Mouse (Mus musculus) liver, embryonic 11.5 days (tissue): Measurements from ENCODE around the gene Akr1c14. TPM values are rescaled to one million over a fixed set of nuclear protein-coding genes. Genes with fewer than 3 reads are reported as not detected.

ENCODE experiments used
- ATAC-seq: fragments of 200-750 bp; cut with Nextera tagmentation; replicated peaks from 2 replicates; pipeline ENCODE4 v1.8.0; 2017; ENCODE audit warnings: moderate number of reproducible peaks, mild to moderate bottlenecking, moderate TSS enrichment, moderate library complexity; ENCODE audit not compliant: low FRiP score
- DNase-seq: peaks from one replicate; pipeline ENCODE4 v3.0.0-alpha.2; 2017; ENCODE audit warnings: low spot score
- H3K27ac ChIP-seq: fragments of 300-500 bp; sonication (generic); 2 replicates; pipeline ENCODE4 v1.5.1; 2014; ENCODE audit warnings: mild to moderate bottlenecking, low read depth, low read length, control low read depth
- H3K27me3 ChIP-seq: fragments of 300-500 bp; sonication (generic); replicated peaks from 2 replicates; pipeline ENCODE4 v1.6.1; 2014; ENCODE audit warnings: low read length, mixed read lengths; ENCODE audit not compliant: control insufficient read depth, insufficient read depth
- H3K36me3 ChIP-seq: fragments of 300-500 bp; sonication (generic); 2 replicates; pipeline ENCODE4 v1.6.1; 2014; ENCODE audit warnings: mild to moderate bottlenecking, low read length, moderate library complexity, mixed read lengths; ENCODE audit not compliant: control insufficient read depth, insufficient read depth
- H3K4me1 ChIP-seq: fragments of 300-500 bp; sonication (generic); replicated peaks from 2 replicates; pipeline ENCODE4 v1.6.1; 2014; ENCODE audit warnings: low read length, mixed read lengths; ENCODE audit not compliant: control insufficient read depth, insufficient read depth
- H3K4me2 ChIP-seq: fragments of 300-500 bp; sonication (generic); 2 replicates; pipeline ENCODE4 v1.6.1; 2014; ENCODE audit warnings: mild to moderate bottlenecking, control low read depth, moderate library complexity
- H3K4me3 ChIP-seq: fragments of 300-500 bp; sonication (generic); 2 replicates; pipeline ENCODE4 v1.5.1; 2014; ENCODE audit warnings: low read depth, low read length, control low read depth
- H3K9ac ChIP-seq: fragments of 300-500 bp; sonication (generic); 2 replicates; pipeline ENCODE4 v1.6.1; 2014; ENCODE audit warnings: low read depth, low read length, control low read depth
- H3K9me3 ChIP-seq: fragments of 300-500 bp; sonication (generic); 2 replicates; pipeline ENCODE4 v1.6.1; 2016; ENCODE audit warnings: low read length, inconsistent platforms, mixed read lengths; ENCODE audit not compliant: control insufficient read depth
- whole genome bisulfite sequencing: fragments of 180-500 bp; shearing (Covaris S2); extraction: QIAGEN DNeasy Blood & Tissue Kit; methylation state at CpG from one replicate; pipeline ENCODE4 v1.1.7; 2014; 5-methylcytosine and 5-hydroxymethylcytosine counted together
- polyA plus RNA-seq: library from polyadenylated mRNA; unstranded; fragments of >200 nt; fragmentation: Nextera tagmentation; extraction: Ambion mirVana; gene quantifications from 2 replicates; pipeline ENCODE4 v1.2.1, GENCODE M21; 2014

Gene Akr1c14
- polyA plus RNA-seq, result 0.51 and 0.58 TPM in 2 replicates

DNA sequence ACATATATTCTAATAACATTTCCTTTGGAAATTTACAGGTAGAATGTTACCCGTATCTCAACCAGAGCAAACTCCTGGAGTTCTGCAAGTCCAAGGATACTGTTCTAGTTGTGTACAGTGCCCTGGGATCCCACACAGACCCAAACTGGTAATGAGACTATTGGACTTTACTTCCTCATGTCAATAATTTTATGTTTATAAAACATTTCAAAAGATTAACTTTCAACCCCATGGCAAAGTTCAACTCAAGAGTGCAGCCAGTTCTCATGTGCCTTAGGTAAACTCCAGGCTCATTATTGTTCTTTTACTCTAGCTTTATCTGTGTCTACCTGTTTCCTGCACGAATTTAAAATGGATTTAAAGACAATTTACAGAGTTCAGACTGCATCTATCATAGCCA is at the start of gene Akr1c14:
TSS of gene Akr1c14 (plus strand) at position 293 of the 400 bp plus-strand sequence.
- H3K27ac ChIP-seq, result no peak within 1 kb of the TSS
- no peak within 1 kb of the TSS for H3K4me3 ChIP-seq
- no peak within 1 kb of the TSS for H3K9ac ChIP-seq
- H3K4me2 ChIP-seq, result no peak within 1 kb of the TSS
- no peaks in the 10 kb centered on the region for H3K27me3 ChIP-seq
- ATAC-seq (no peak), DNase-seq (no peak)
- no peaks in the 10 kb centered on the region for H3K36me3 ChIP-seq
- H3K4me1 ChIP-seq, result no peaks in the 10 kb centered on the region
- 56% methylated on average over 2 of the region's 2 CpGs for WGBS
- H3K9me3 ChIP-seq, result no peaks in the 10 kb centered on the region

DNA sequence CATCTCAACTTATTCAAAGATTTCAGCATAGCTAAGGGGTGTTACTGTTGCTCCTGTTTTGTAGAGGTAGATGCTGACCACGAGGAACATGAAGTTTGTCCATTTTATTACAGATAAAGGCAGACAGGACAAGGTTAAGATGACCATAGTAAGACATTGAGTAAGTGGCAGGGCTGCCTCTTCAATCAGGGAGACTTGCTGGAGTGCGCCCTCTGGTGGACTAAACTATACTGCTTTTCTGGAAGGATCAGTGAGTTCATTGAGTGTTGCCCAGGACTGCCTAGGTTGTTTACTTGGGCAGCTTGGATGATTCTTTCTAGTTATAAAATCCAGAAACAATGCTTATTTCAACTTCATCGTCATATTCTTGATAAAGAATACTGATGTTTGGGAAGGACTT is 47.1 kb upstream of the Akr1c14 start:
- no peaks in the 10 kb centered on the region for H3K4me1 ChIP-seq
- ATAC-seq (0 out of 2 replicates have a peak, but pooled peaks have one; percentile 47), DNase-seq (no peak)
- H3K36me3 ChIP-seq, result no peaks in the 10 kb centered on the region
- no peak overlapping the region for H3K27ac ChIP-seq
- WGBS, result 2% methylated on average over 3 of the region's 3 CpGs
- H3K9me3 ChIP-seq, result no peaks in the 10 kb centered on the region
- no peak overlapping the region for H3K9ac ChIP-seq
- H3K27me3 ChIP-seq, result no peaks in the 10 kb centered on the region
- H3K4me2 ChIP-seq, result no peak overlapping the region
- H3K4me3 ChIP-seq, result no peak overlapping the region

- H3K4me1 ChIP-seq, result no peaks in the 10 kb centered on the region
- no peak overlapping the region for H3K27ac ChIP-seq
- DNase-seq (no peak), ATAC-seq (no peak)
- no peaks in the 10 kb centered on the region for H3K36me3 ChIP-seq
- H3K4me3 ChIP-seq, result no peak overlapping the region
- no peak overlapping the region for H3K4me2 ChIP-seq
- H3K9me3 ChIP-seq, result no peaks in the 10 kb centered on the region
- 80% methylated on average over 4 of the region's 4 CpGs for WGBS
- H3K9ac ChIP-seq, result no peak overlapping the region
- H3K27me3 ChIP-seq, result no peaks in the 10 kb centered on the region
Observed at GRCm38 (mm10) chr13:4010784-4011183, 38.0 kb upstream of the Akr1c14 start.

- Histone ChIP-seq H3K27me3 (no peaks in the 10 kb centered on the region), H3K4me2 (no peak overlapping the region), H3K9me3 (no peaks in the 10 kb centered on the region), H3K4me3 (no peak overlapping the region), H3K36me3 (no peaks in the 10 kb centered on the region), H3K9ac (no peak overlapping the region), H3K27ac (no peak overlapping the region), H3K4me1 (no peaks in the 10 kb centered on the region)
- DNase-seq (no peak), ATAC-seq (no peak)
Observed at GRCm38 (mm10) chr13:4013811-4014210, 35.0 kb upstream of the Akr1c14 start.

GRCm38 (mm10) chr13:4029897-4030296 is 18.9 kb upstream of the Akr1c14 start:
- Histone ChIP-seq H3K4me2 (no peak overlapping the region), H3K27me3 (no peaks in the 10 kb centered on the region), H3K9ac (no peak overlapping the region), H3K4me3 (no peak overlapping the region), H3K27ac (no peak overlapping the region), H3K4me1 (no peaks in the 10 kb centered on the region), H3K9me3 (no peaks in the 10 kb centered on the region), H3K36me3 (no peaks in the 10 kb centered on the region)
- WGBS, result 67% methylated on average over 2 of the region's 2 CpGs
- DNase-seq (no peak), ATAC-seq (no peak)

GRCm38 (mm10) chr13:4032512-4032911 is 16.3 kb upstream of the Akr1c14 start:
- no peak overlapping the region for H3K27ac ChIP-seq
- ATAC-seq, result no peak
- no peaks in the 10 kb centered on the region for H3K4me1 ChIP-seq
- no peaks in the 10 kb centered on the region for H3K36me3 ChIP-seq
- H3K9ac ChIP-seq, result no peak overlapping the region
- no peak overlapping the region for H3K4me3 ChIP-seq
- no peaks in the 10 kb centered on the region for H3K9me3 ChIP-seq
- no peak for DNase-seq
- H3K4me2 ChIP-seq, result no peak overlapping the region
- WGBS, result 61% methylated on average over 3 of the region's 3 CpGs
- no peaks in the 10 kb centered on the region for H3K27me3 ChIP-seq

- H3K27ac ChIP-seq, result no peak overlapping the region
- no peak overlapping the region for H3K9ac ChIP-seq
- no peak overlapping the region for H3K4me3 ChIP-seq
- H3K4me1 ChIP-seq, result no peaks in the 10 kb centered on the region
- H3K27me3 ChIP-seq, result no peaks in the 10 kb centered on the region
- H3K4me2 ChIP-seq, result no peak overlapping the region
- H3K36me3 ChIP-seq, result no peaks in the 10 kb centered on the region
- ATAC-seq (no peak), DNase-seq (no peak)
- no peaks in the 10 kb centered on the region for H3K9me3 ChIP-seq
- 77% methylated on average over 3 of the region's 3 CpGs for WGBS
Observed at GRCm38 (mm10) chr13:4035052-4035451, 13.8 kb upstream of the Akr1c14 start.

- no peaks in the 10 kb centered on the region for H3K4me1 ChIP-seq
- H3K27me3 ChIP-seq, result no peaks in the 10 kb centered on the region
- no peaks in the 10 kb centered on the region for H3K36me3 ChIP-seq
- no peak for ATAC-seq
- WGBS, result 68% methylated on average over 3 of the region's 3 CpGs
- H3K9ac ChIP-seq, result no peak overlapping the region
- no peak overlapping the region for H3K4me2 ChIP-seq
- no peaks in the 10 kb centered on the region for H3K9me3 ChIP-seq
- H3K4me3 ChIP-seq, result no peak overlapping the region
- no peak overlapping the region for H3K27ac ChIP-seq
- no peak for DNase-seq
Observed at GRCm38 (mm10) chr13:4046113-4046512, 2.7 kb upstream of the Akr1c14 start.

DNA sequence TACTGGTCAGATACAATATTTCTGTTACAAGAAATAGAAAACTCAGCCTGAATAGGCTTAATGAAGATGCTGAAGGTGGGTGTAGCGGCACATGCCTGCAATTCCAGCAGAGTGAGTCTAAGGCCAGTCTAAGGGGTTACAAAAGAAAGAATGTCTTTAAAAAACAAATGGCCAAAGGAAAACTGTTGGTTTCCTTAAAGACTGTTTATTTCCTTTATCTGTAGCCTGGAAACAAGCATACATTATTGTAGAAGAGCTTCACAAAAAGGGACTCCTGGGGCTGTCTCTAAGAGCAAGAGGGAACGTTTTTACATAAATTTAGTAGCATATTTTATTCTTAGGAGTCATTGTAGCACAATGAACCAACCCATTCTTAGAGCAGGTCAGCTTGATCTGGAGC is 2.0 kb upstream of the Akr1c14 start:
- 57% methylated on average over 2 of the region's 2 CpGs for WGBS
- Histone ChIP-seq H3K36me3 (no peaks in the 10 kb centered on the region), H3K27ac (no peak overlapping the region), H3K4me2 (no peak overlapping the region), H3K27me3 (no peaks in the 10 kb centered on the region), H3K9ac (no peak overlapping the region), H3K9me3 (no peaks in the 10 kb centered on the region), H3K4me3 (no peak overlapping the region), H3K4me1 (no peaks in the 10 kb centered on the region)
- DNase-seq, result no peak
- ATAC-seq, result no peak
